Mouse (Mus musculus) embryonic facial prominence, embryonic 12.5 days (tissue): ENCODE results near the gene Arhgef3. TPM values are rescaled to one million over a fixed set of nuclear protein-coding genes. Genes with fewer than 3 reads are reported as not detected.

ENCODE experiments used
- ATAC-seq: fragments of 200-750 bp; cut with Nextera tagmentation; 2 replicates; pipeline ENCODE4 v1.8.0; 2017; ENCODE audit not compliant: insufficient number of reproducible peaks, insufficient read depth, low FRiP score, low TSS enrichment
- H3K27ac ChIP-seq: fragments of 300-500 bp; sonication (generic); 2 replicates; pipeline ENCODE4 v1.5.1; 2016; ENCODE audit warnings: mild to moderate bottlenecking
- H3K27me3 ChIP-seq: fragments of 300-500 bp; sonication (generic); 2 replicates; pipeline ENCODE4 v1.6.1; 2016; ENCODE audit warnings: mild to moderate bottlenecking, moderate library complexity
- H3K36me3 ChIP-seq: fragments of 300-500 bp; sonication (generic); 2 replicates; pipeline ENCODE4 v1.6.1; 2016; ENCODE audit warnings: mild to moderate bottlenecking
- H3K4me1 ChIP-seq: fragments of 300-500 bp; sonication (generic); 2 replicates; pipeline ENCODE4 v1.6.1; 2016
- H3K4me2 ChIP-seq: fragments of 300-500 bp; sonication (generic); replicated peaks from 2 replicates; pipeline ENCODE4 v1.6.1; 2016; ENCODE audit warnings: mild to moderate bottlenecking, moderate library complexity
- H3K4me3 ChIP-seq: fragments of 300-500 bp; sonication (generic); 2 replicates; pipeline ENCODE4 v1.5.1; 2016; ENCODE audit warnings: mild to moderate bottlenecking
- H3K9ac ChIP-seq: fragments of 300-500 bp; sonication (generic); 2 replicates; pipeline ENCODE4 v1.6.1; 2016; ENCODE audit warnings: mild to moderate bottlenecking, moderate library complexity
- H3K9me3 ChIP-seq: fragments of 300-500 bp; sonication (generic); 2 replicates; pipeline ENCODE4 v1.6.1; 2016; ENCODE audit warnings: mild to moderate bottlenecking, moderate library complexity
- WGBS: fragments of 180-500 bp; shearing (Covaris S2); methylation state at CpG from one replicate; pipeline ENCODE4 v1.1.7; 2016; 5-methylcytosine and 5-hydroxymethylcytosine counted together
- polyA plus RNA-seq: library from polyadenylated mRNA; unstranded; fragments of >200 nt; fragmentation: Nextera tagmentation; extraction: Ambion mirVana; gene quantifications from 2 replicates; pipeline ENCODE4 v1.2.1, GENCODE M21; 2016

Arhgef3 gene
- polyA plus RNA-seq, 1 experiment from 2014 or later = 8.4 TPM

- H3K4me1 ChIP-seq = no peaks in the 10 kb centered on the region
- H3K27me3 ChIP-seq = no peaks in the 10 kb centered on the region
- no peak for ATAC-seq
- WGBS = 84% methylated on average over 3 of the region's 3 CpGs
- H3K4me3 ChIP-seq = no peak overlapping the region
- H3K36me3 ChIP-seq = no peaks in the 10 kb centered on the region
- H3K9me3 ChIP-seq = no peaks in the 10 kb centered on the region
- no peak overlapping the region for H3K4me2 ChIP-seq
- no peak overlapping the region for H3K9ac ChIP-seq
- H3K27ac ChIP-seq = no peak overlapping the region
These were observed 194.1 kb downstream of the Arhgef3 start for GRCm38 (mm10) chr14:27308761-27309160.

- 71% methylated on average over 4 of the region's 4 CpGs for WGBS
- no peaks in the 10 kb centered on the region for H3K4me1 ChIP-seq
These were observed 196.0 kb downstream of the Arhgef3 start for GRCm38 (mm10) chr14:27310559-27311242.

GRCm38 (mm10) chr14:27312380-27312779 is 197.7 kb downstream of the Arhgef3 start:
- Histone ChIP-seq H3K27ac (no peak overlapping the region), H3K9me3 (no peaks in the 10 kb centered on the region), H3K4me3 (no peak overlapping the region), H3K9ac (no peak overlapping the region), H3K4me1 (no peaks in the 10 kb centered on the region), H3K36me3 (no peaks in the 10 kb centered on the region), H3K4me2 (no peak overlapping the region), H3K27me3 (no peaks in the 10 kb centered on the region)
- 88% methylated on average over 1 of the region's 1 CpGs for WGBS
- ATAC-seq = no peak

More at GRCm38 (mm10) chr14:27310559-27311242, 196.0 kb downstream of the Arhgef3 start:
- no peak overlapping the region for H3K9ac ChIP-seq
- no peaks in the 10 kb centered on the region for H3K27me3 ChIP-seq
- H3K4me3 ChIP-seq = no peak overlapping the region
- H3K36me3 ChIP-seq = no peaks in the 10 kb centered on the region
- no peak overlapping the region for H3K4me2 ChIP-seq
- no peaks in the 10 kb centered on the region for H3K9me3 ChIP-seq
- no peak overlapping the region for H3K27ac ChIP-seq
- no peak for ATAC-seq

- ATAC-seq = no peak
- WGBS = 78% methylated on average over 6 of the region's 6 CpGs
- H3K9me3 ChIP-seq = no peaks in the 10 kb centered on the region
These were observed 201.0 kb downstream of the Arhgef3 start for GRCm38 (mm10) chr14:27315737-27316136.

GRCm38 (mm10) chr14:27317146-27317545 is 202.4 kb downstream of the Arhgef3 start:
- Histone ChIP-seq H3K9ac (no peak overlapping the region), H3K27ac (no peak overlapping the region), H3K9me3 (no peaks in the 10 kb centered on the region), H3K27me3 (no peaks in the 10 kb centered on the region), H3K4me2 (no peak overlapping the region), H3K4me1 (no peaks in the 10 kb centered on the region), H3K4me3 (no peak overlapping the region), H3K36me3 (no peaks in the 10 kb centered on the region)
- 72% methylated on average over 8 of the region's 8 CpGs for WGBS
- no peak for ATAC-seq

More at GRCm38 (mm10) chr14:27315737-27316136, 201.0 kb downstream of the Arhgef3 start:
- Histone ChIP-seq H3K9ac (no peak overlapping the region), H3K4me3 (no peak overlapping the region), H3K4me2 (no peak overlapping the region), H3K36me3 (no peaks in the 10 kb centered on the region), H3K4me1 (no peaks in the 10 kb centered on the region), H3K27ac (no peak overlapping the region), H3K27me3 (no peaks in the 10 kb centered on the region)

- WGBS = 62% methylated on average over 7 of the region's 7 CpGs
- no peaks in the 10 kb centered on the region for H3K27me3 ChIP-seq
- H3K9me3 ChIP-seq = no peaks in the 10 kb centered on the region
- H3K9ac ChIP-seq = no peak overlapping the region
- no peak for ATAC-seq
- no peaks in the 10 kb centered on the region for H3K4me1 ChIP-seq
- no peaks in the 10 kb centered on the region for H3K36me3 ChIP-seq
- no peak overlapping the region for H3K4me2 ChIP-seq
- H3K27ac ChIP-seq = no peak overlapping the region
- no peak overlapping the region for H3K4me3 ChIP-seq
These were observed 204.7 kb downstream of the Arhgef3 start for GRCm38 (mm10) chr14:27319386-27319785.

- no peaks in the 10 kb centered on the region for H3K36me3 ChIP-seq
- no peak overlapping the region for H3K4me2 ChIP-seq
- H3K27me3 ChIP-seq = no peaks in the 10 kb centered on the region
- H3K27ac ChIP-seq = no peak overlapping the region
- no peak for ATAC-seq
- WGBS = 87% methylated on average over 4 of the region's 4 CpGs
- no peak overlapping the region for H3K4me3 ChIP-seq
- no peaks in the 10 kb centered on the region for H3K4me1 ChIP-seq
- H3K9me3 ChIP-seq = no peaks in the 10 kb centered on the region
- no peak overlapping the region for H3K9ac ChIP-seq
These were observed 207.3 kb downstream of the Arhgef3 start for GRCm38 (mm10) chr14:27322041-27322440.

GRCm38 (mm10) chr14:27324689-27325088 is 210.0 kb downstream of the Arhgef3 start:
- Histone ChIP-seq H3K27ac (no peak overlapping the region), H3K4me2 (no peak overlapping the region), H3K9me3 (no peaks in the 10 kb centered on the region), H3K27me3 (no peaks in the 10 kb centered on the region), H3K36me3 (no peaks in the 10 kb centered on the region), H3K9ac (no peak overlapping the region), H3K4me3 (no peak overlapping the region), H3K4me1 (no peaks in the 10 kb centered on the region)
- 78% methylated on average over 7 of the region's 7 CpGs for WGBS
- ATAC-seq = no peak

- H3K4me1 ChIP-seq = no peaks in the 10 kb centered on the region
- H3K27me3 ChIP-seq = no peaks in the 10 kb centered on the region
- H3K9me3 ChIP-seq = no peaks in the 10 kb centered on the region
- no peak for ATAC-seq
- no peaks in the 10 kb centered on the region for H3K36me3 ChIP-seq
- no peak overlapping the region for H3K27ac ChIP-seq
- no peak overlapping the region for H3K4me2 ChIP-seq
- no peak overlapping the region for H3K4me3 ChIP-seq
- H3K9ac ChIP-seq = no peak overlapping the region
- 80% methylated on average over 6 of the region's 6 CpGs for WGBS
These were observed 210.8 kb downstream of the Arhgef3 start for GRCm38 (mm10) chr14:27325537-27325936.

GRCm38 (mm10) chr14:27327862-27328261 is 213.2 kb downstream of the Arhgef3 start:
- no peak for ATAC-seq
- H3K4me2 ChIP-seq = no peak overlapping the region
- H3K9me3 ChIP-seq = no peaks in the 10 kb centered on the region
- no peaks in the 10 kb centered on the region for H3K36me3 ChIP-seq
- no peak overlapping the region for H3K27ac ChIP-seq
- no peak overlapping the region for H3K4me3 ChIP-seq
- 57% methylated on average over 3 of the region's 3 CpGs for WGBS
- no peak overlapping the region for H3K9ac ChIP-seq
- H3K27me3 ChIP-seq = no peaks in the 10 kb centered on the region
- H3K4me1 ChIP-seq = no peaks in the 10 kb centered on the region

GRCm38 (mm10) chr14:27328952-27329351 is 214.3 kb downstream of the Arhgef3 start:
- Histone ChIP-seq H3K9ac (no peak overlapping the region), H3K4me2 (no peak overlapping the region), H3K9me3 (no peaks in the 10 kb centered on the region), H3K4me1 (no peaks in the 10 kb centered on the region), H3K36me3 (no peaks in the 10 kb centered on the region), H3K27ac (no peak overlapping the region), H3K4me3 (no peak overlapping the region), H3K27me3 (no peaks in the 10 kb centered on the region)
- 88% methylated on average over 3 of the region's 3 CpGs for WGBS
- ATAC-seq = no peak

GRCm38 (mm10) chr14:27331490-27332035 is 216.9 kb downstream of the Arhgef3 start:
- Histone ChIP-seq H3K27ac (no peak overlapping the region), H3K4me2 (no peak overlapping the region), H3K9ac (no peak overlapping the region), H3K4me1 (peaks cover 6% of the 10 kb centered on the region), H3K27me3 (0 out of 2 replicates have a peak, but pooled peaks cover 6% of the 10 kb centered on the region), H3K9me3 (no peaks in the 10 kb centered on the region), H3K4me3 (no peak overlapping the region), H3K36me3 (no peaks in the 10 kb centered on the region)
- WGBS = 62% methylated on average over 10 of the region's 10 CpGs
- no peak for ATAC-seq
